Mouse (Mus musculus) brain, embryonic 14.5 days (tissue): Measurements from ENCODE around the gene Crabp2.

Experiments
- CTCF ChIP-seq: fragments of 200-500 bp; IDR thresholded peaks from 2 replicates; pipeline ENCODE4 v1.5.1; 2012; ENCODE audit warnings: inconsistent platforms, mild to moderate bottlenecking, moderate library complexity, borderline replicate concordance; ENCODE audit not compliant: insufficient read depth, insufficient read length; ENCODE audit errors: extremely low read depth
- POLR2A ChIP-seq: fragments of 200-500 bp; IDR thresholded peaks from 2 replicates; pipeline ENCODE4 v1.6.1; 2012; ENCODE audit warnings: mild to moderate bottlenecking, inconsistent platforms, borderline replicate concordance; ENCODE audit not compliant: poor library complexity, insufficient read depth, insufficient read length, severe bottlenecking; ENCODE audit errors: extremely low read depth

- TF ChIP-seq CTCF: no peak
- no peak for TF ChIP-seq POLR2A
Measured at GRCm38 (mm10) chr3:87995331-87995730, 46.9 kb downstream of the Crabp2 start.
